Mouse (Mus musculus) heart, postnatal 25 days (tissue): Measurements from ENCODE around the gene Numa1. TPM values are rescaled to one million over a fixed set of nuclear protein-coding genes. Genes with fewer than 3 reads are reported as not detected.
A peak's percentile ranks its signal among the peaks of the same experiment; 100 is the strongest.

Experiments used
- DNase-seq: peaks from one replicate; pipeline ENCODE4 v3.0.0; 2022; ENCODE audit warnings: low spot score
- intact Hi-C: fragments of 180-260 bp; cut with DNase I; formaldehyde crosslinking; loops from one replicate; pipeline ENCODE4 v1.15.1; 2025
- total RNA-seq, 2 experiments: library from RNA; stranded (reverse); gene quantifications; 2 replicates each; pipeline ENCODE4 v1.2.3; 2021

Gene Numa1
- total RNA-seq, 2 experiments from 2014 or later: 88.4 to 93.0 TPM

- peak; percentile 76 for DNase-seq
- intact Hi-C loops: no loop called here
These were observed 37.0 kb downstream of the Numa1 start for GRCm38 (mm10) chr7:101970821-101971461.

GRCm38 (mm10) chr7:101971721-101972120 lies 37.8 kb downstream of the Numa1 start:
- DNase-seq: no peak
- intact Hi-C loops: loop anchor here (2.0 kb wide), 1 partner anchor 17 kb away; no protein-coding TSS in a partner anchor

- intact Hi-C loops: loop anchor here (2.0 kb wide), 1 partner anchor 15 kb away; no protein-coding TSS in a partner anchor
- no peak for DNase-seq
These were observed 39.8 kb downstream of the Numa1 start for GRCm38 (mm10) chr7:101973730-101974129.

- DNase-seq: peak; percentile 52
- intact Hi-C loops: no loop called here
These were observed 40.6 kb downstream of the Numa1 start for GRCm38 (mm10) chr7:101974505-101974904.

- no peak for DNase-seq
- intact Hi-C loops: no loop called here
These were observed 48.8 kb downstream of the Numa1 start for GRCm38 (mm10) chr7:101982735-101983134.

- intact Hi-C loops: no loop called here
- no peak for DNase-seq
These were observed 51.2 kb downstream of the Numa1 start for GRCm38 (mm10) chr7:101985081-101985480.

- intact Hi-C loops: no loop called here
- no peak for DNase-seq
These were observed 60.3 kb downstream of the Numa1 start for GRCm38 (mm10) chr7:101994241-101994640.

- DNase-seq: peak; percentile 75
- intact Hi-C loops: loop anchor here (2.0 to 5.0 kb wide), 2 partner anchors 34 to 80 kb away; no protein-coding TSS in a partner anchor
These were observed 64.5 kb downstream of the Numa1 start for GRCm38 (mm10) chr7:101998194-101998927.

GRCm38 (mm10) chr7:101999461-102000151 lies 65.7 kb downstream of the Numa1 start:
- intact Hi-C loops: loop anchor here (2.0 to 5.0 kb wide), 2 partner anchors 33 to 79 kb away; no protein-coding TSS in a partner anchor
- DNase-seq: no peak

- intact Hi-C loops: no loop called here
- no peak for DNase-seq
These were observed 66.4 kb downstream of the Numa1 start for GRCm38 (mm10) chr7:102000296-102000695.

- intact Hi-C loops: no loop called here
- peak; percentile 56 for DNase-seq
These were observed 67.2 kb downstream of the Numa1 start for GRCm38 (mm10) chr7:102000921-102001630.

GRCm38 (mm10) chr7:102006520-102006919 lies 72.6 kb downstream of the Numa1 start:
- intact Hi-C loops: no loop called here
- DNase-seq: no peak

- intact Hi-C loops: no loop called here
- no peak for DNase-seq
These were observed 77.9 kb downstream of the Numa1 start for GRCm38 (mm10) chr7:102011855-102012254.

GRCm38 (mm10) chr7:102013416-102013815 lies 79.5 kb downstream of the Numa1 start:
- intact Hi-C loops: no loop called here
- DNase-seq: no peak

GRCm38 (mm10) chr7:102014995-102015394 lies 81.1 kb downstream of the Numa1 start:
- intact Hi-C loops: no loop called here
- no peak for DNase-seq

GRCm38 (mm10) chr7:102016936-102017335 lies 83.0 kb downstream of the Numa1 start:
- intact Hi-C loops: no loop called here
- DNase-seq: no peak

- intact Hi-C loops: no loop called here
These were observed 83.5 kb downstream of the Numa1 start for GRCm38 (mm10) chr7:102017452-102017851.

GRCm38 (mm10) chr7:102018034-102018433 lies 84.1 kb downstream of the Numa1 start:
- no peak for DNase-seq
- intact Hi-C loops: no loop called here

More at GRCm38 (mm10) chr7:102017452-102017851, 83.5 kb downstream of the Numa1 start:
- no peak for DNase-seq

- intact Hi-C loops: no loop called here
- no peak for DNase-seq
These were observed 84.7 kb downstream of the Numa1 start, which contains the start of gene Il18bp for GRCm38 (mm10) chr7:102018590-102018989. Il18bp (minus strand) TSS chr7:102018690.

GRCm38 (mm10) chr7:102019362-102019761 lies 85.5 kb downstream of the Numa1 start:
- intact Hi-C loops: no loop called here
- DNase-seq: no peak
